Mouse (Mus musculus) liver, embryonic 14.5 days (tissue): ENCODE results near the gene Tfdp2.

Source experiments
- CTCF ChIP-seq: IDR thresholded peaks from 2 replicates; pipeline ENCODE4 v1.5.1; 2016; ENCODE audit warnings: antibody characterized with exemption, low read depth, control low read depth
- EP300 ChIP-seq: IDR thresholded peaks from 2 replicates; pipeline ENCODE4 v1.6.1; 2016; ENCODE audit warnings: antibody characterized with exemption, low read depth

GRCm38 (mm10) chr9:96195885-96196622, at the start of gene Tfdp2:
- TF ChIP-seq CTCF: peak; percentile 66
- TF ChIP-seq EP300: no peak
